Mouse (Mus musculus): ENCODE results near the gene Zmiz1. TPM values are rescaled to one million over a fixed set of nuclear protein-coding genes. Genes with fewer than 3 reads are reported as not detected.

Gene Zmiz1
- polyA plus RNA-seq, 1 experiment: 22.5 TPM

DNA sequence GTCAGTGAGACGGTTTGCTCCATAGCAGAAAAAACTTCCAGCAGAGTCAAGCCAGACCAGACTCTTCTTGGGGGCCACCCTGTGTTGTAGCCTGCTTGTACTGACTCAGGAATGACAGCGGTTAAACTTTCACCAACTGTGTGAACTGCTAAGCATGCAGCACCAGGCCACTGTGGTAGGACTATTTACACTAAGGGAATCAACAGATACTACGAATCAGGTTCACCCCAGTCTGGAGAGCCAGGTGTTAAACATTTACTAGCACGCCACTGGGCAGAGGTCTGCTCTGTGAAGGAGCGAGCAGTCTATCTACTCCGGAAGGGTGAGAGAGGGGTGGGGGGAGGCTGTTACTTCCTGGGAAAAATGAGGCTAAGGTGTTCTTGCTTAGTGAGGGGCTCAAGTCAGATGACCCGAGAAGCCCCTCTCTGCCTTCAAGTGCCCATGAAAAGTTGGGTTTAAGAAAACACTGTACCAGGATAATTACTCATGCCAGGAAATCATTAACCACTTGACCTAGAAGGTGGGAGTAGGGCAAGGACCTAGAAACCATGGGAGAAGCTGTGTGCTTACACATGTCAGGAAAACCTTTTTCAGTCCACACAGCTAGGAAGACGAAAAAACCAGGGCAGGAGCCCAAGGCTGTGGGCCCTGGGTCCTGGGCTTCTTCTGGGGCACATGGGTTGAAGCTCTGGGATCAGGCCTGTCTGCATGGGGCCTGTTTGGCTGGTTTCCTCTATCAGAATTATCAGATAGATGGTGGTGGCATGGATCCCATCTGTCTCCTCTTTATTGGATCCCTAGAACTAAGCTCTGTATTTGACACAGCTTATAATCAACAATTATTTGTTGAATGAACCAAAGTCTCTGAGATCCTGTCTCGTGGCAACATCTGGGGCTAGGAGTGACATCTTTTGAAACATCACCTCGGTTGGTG lies 7.0 kb upstream of the Zmiz1 start:
- H3K27ac ChIP-seq (ENCODE audit: insufficient read depth, low read length): no peak overlapping the region
- peaks cover 5% of the 10 kb centered on the region for H3K4me1 ChIP-seq (ENCODE audit: control insufficient read depth, insufficient read depth, low read length)
- no peaks in the 10 kb centered on the region for H3K27me3 ChIP-seq (ENCODE audit: control insufficient read depth, insufficient read depth, low read length, poor library complexity, severe bottlenecking)
- TF ChIP-seq EP300 (IDR thresholded peaks at IDR 0.05; ENCODE audit: insufficient read depth, low read depth, low read length) (no peak), POLR2A (IDR thresholded peaks at IDR 0.05; ENCODE audit: insufficient read depth, low read length) (no peak), CTCF (IDR thresholded peaks at IDR 0.05; ENCODE audit: low read depth, low read length) (no peak)
- H3K9me3 ChIP-seq (replicated peaks; ENCODE audit: control insufficient read depth, insufficient read depth, low read length, poor library complexity, severe bottlenecking): no peaks in the 10 kb centered on the region; the same call in 1 of the 2 replicates
- H3K9ac ChIP-seq (ENCODE audit: low read depth, poor library complexity, severe bottlenecking): no peak overlapping the region
- H3K4me3 ChIP-seq (ENCODE audit: low read depth, low read length): no peak overlapping the region
- no peaks in the 10 kb centered on the region for H3K36me3 ChIP-seq (ENCODE audit: control insufficient read depth, insufficient read depth, low read length, poor library complexity, severe bottlenecking)

DNA sequence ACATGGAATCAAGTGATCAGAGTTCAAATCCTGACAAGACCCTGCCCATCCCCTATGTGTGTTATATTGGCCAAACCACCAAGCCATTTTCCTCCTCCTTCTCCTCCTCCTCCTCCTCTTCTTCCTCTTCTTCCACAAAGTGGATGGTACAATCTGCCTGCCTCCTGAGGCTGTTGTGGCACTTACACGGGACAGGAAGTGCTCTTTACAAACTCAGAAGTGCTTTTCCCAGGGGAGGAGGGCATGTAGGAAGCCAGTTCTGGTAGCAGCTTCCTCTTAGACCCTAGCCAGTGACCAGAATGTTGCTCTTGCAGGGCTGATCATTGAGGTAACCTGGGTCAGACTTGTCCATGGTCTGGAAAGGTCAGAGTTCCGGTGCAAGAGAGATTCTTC lies 6.4 kb upstream of the Zmiz1 start:
- Histone ChIP-seq H3K4me1 (ENCODE audit: control insufficient read depth, insufficient read depth, low read length) (peaks cover 5% of the 10 kb centered on the region), H3K9ac (ENCODE audit: low read depth, poor library complexity, severe bottlenecking) (no peak overlapping the region), H3K9me3 (replicated peaks; ENCODE audit: control insufficient read depth, insufficient read depth, low read length, poor library complexity, severe bottlenecking) (no peaks in the 10 kb centered on the region; the same call in 1 of the 2 replicates), H3K27me3 (ENCODE audit: control insufficient read depth, insufficient read depth, low read length, poor library complexity, severe bottlenecking) (no peaks in the 10 kb centered on the region), H3K36me3 (ENCODE audit: control insufficient read depth, insufficient read depth, low read length, poor library complexity, severe bottlenecking) (no peaks in the 10 kb centered on the region), H3K27ac (ENCODE audit: insufficient read depth, low read length) (no peak overlapping the region), H3K4me3 (ENCODE audit: low read depth, low read length) (no peak overlapping the region)
- no peak for TF ChIP-seq EP300 (IDR thresholded peaks at IDR 0.05; ENCODE audit: insufficient read depth, low read depth, low read length)
- TF ChIP-seq CTCF (IDR thresholded peaks at IDR 0.05; ENCODE audit: low read depth, low read length): no peak
- no peak for TF ChIP-seq POLR2A (IDR thresholded peaks at IDR 0.05; ENCODE audit: insufficient read depth, low read length)

DNA sequence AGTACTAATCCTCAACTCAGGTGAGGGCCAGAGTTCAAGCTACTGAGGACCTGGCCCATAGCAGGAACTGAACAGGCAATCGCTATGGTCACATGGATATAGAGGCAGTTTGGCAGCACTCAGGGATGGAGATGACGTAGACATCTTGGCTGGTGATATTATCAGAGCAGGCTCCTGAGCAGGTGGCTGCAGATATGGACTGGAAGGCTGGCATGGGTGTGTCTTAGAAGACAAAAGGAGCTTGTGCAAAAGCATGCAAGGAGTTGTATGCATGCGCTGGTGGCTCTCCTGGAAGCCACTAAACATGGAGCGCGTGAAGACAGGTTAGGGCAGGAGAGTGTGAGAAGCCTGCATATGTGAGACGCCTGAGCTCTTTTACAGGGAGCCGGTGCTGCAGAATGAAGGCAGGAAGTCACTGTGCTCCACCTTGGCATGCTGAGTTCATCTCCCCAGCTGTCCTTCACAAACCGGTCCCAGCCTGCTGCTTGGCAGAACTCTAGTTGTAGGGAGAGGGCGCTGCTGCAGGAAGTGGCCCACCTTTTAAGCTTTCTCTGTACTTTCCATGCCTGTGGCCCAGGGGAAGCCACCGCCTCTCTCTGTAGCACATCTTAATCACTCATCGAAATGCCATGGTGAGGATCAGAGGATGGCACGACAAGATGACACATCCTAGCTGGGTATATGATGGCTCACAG lies 4.8 kb upstream of the Zmiz1 start:
- no peak overlapping the region for H3K27ac ChIP-seq (ENCODE audit: insufficient read depth, low read length)
- TF ChIP-seq POLR2A (IDR thresholded peaks at IDR 0.05; ENCODE audit: insufficient read depth, low read length) (no peak), EP300 (IDR thresholded peaks at IDR 0.05; ENCODE audit: insufficient read depth, low read depth, low read length) (no peak), CTCF (IDR thresholded peaks at IDR 0.05; ENCODE audit: low read depth, low read length) (no peak)
- H3K9me3 ChIP-seq (replicated peaks; ENCODE audit: control insufficient read depth, insufficient read depth, low read length, poor library complexity, severe bottlenecking): no peaks in the 10 kb centered on the region; the same call in 1 of the 2 replicates
- H3K36me3 ChIP-seq (ENCODE audit: control insufficient read depth, insufficient read depth, low read length, poor library complexity, severe bottlenecking): no peaks in the 10 kb centered on the region
- no peaks in the 10 kb centered on the region for H3K4me1 ChIP-seq (ENCODE audit: control insufficient read depth, insufficient read depth, low read length)
- H3K9ac ChIP-seq (ENCODE audit: low read depth, poor library complexity, severe bottlenecking): no peak overlapping the region
- H3K27me3 ChIP-seq (ENCODE audit: control insufficient read depth, insufficient read depth, low read length, poor library complexity, severe bottlenecking): no peaks in the 10 kb centered on the region
- no peak overlapping the region for H3K4me3 ChIP-seq (ENCODE audit: low read depth, low read length)

GRCm38 (mm10) chr14:25456666-25457433 lies 2.1 kb upstream of the Zmiz1 start:
- TF ChIP-seq EP300 (IDR thresholded peaks at IDR 0.05; ENCODE audit: insufficient read depth, low read depth, low read length): no peak
- TF ChIP-seq CTCF (IDR thresholded peaks at IDR 0.05; ENCODE audit: low read depth, low read length): no peak
- TF ChIP-seq POLR2A (IDR thresholded peaks at IDR 0.05; ENCODE audit: insufficient read depth, low read length): no peak
- H3K9ac ChIP-seq (ENCODE audit: low read depth, poor library complexity, severe bottlenecking): 0 out of 2 replicates have a peak overlapping the region, but pooled peaks have one; percentile 15
- peak overlapping the region; percentile 56 for H3K4me3 ChIP-seq (ENCODE audit: low read depth, low read length)
- H3K27me3 ChIP-seq (ENCODE audit: control insufficient read depth, insufficient read depth, low read length, poor library complexity, severe bottlenecking): peaks cover 4% of the 10 kb centered on the region; the same call in 1 of the 2 replicates
- no peaks in the 10 kb centered on the region; the same call in 1 of the 2 replicates for H3K9me3 ChIP-seq (replicated peaks; ENCODE audit: control insufficient read depth, insufficient read depth, low read length, poor library complexity, severe bottlenecking)
- no peaks in the 10 kb centered on the region for H3K4me1 ChIP-seq (ENCODE audit: control insufficient read depth, insufficient read depth, low read length)
- H3K27ac ChIP-seq (ENCODE audit: insufficient read depth, low read length): no peak overlapping the region
- no peaks in the 10 kb centered on the region for H3K36me3 ChIP-seq (ENCODE audit: control insufficient read depth, insufficient read depth, low read length, poor library complexity, severe bottlenecking)

GRCm38 (mm10) chr14:25457434-25457957 lies 1.5 kb upstream of the Zmiz1 start:
- H3K4me3 ChIP-seq (ENCODE audit: low read depth, low read length): peak overlapping the region; percentile 75
- peaks cover 4% of the 10 kb centered on the region; the same call in 1 of the 2 replicates for H3K27me3 ChIP-seq (ENCODE audit: control insufficient read depth, insufficient read depth, low read length, poor library complexity, severe bottlenecking)
- peak; percentile 90 for TF ChIP-seq EP300 (IDR thresholded peaks at IDR 0.05; ENCODE audit: insufficient read depth, low read depth, low read length)
- peak; percentile 30 for TF ChIP-seq CTCF (IDR thresholded peaks at IDR 0.05; ENCODE audit: low read depth, low read length)
- no peak for TF ChIP-seq POLR2A (IDR thresholded peaks at IDR 0.05; ENCODE audit: insufficient read depth, low read length)
- no peaks in the 10 kb centered on the region; the same call in 1 of the 2 replicates for H3K9me3 ChIP-seq (replicated peaks; ENCODE audit: control insufficient read depth, insufficient read depth, low read length, poor library complexity, severe bottlenecking)
- H3K9ac ChIP-seq (ENCODE audit: low read depth, poor library complexity, severe bottlenecking): 0 out of 2 replicates have a peak overlapping the region, but pooled peaks have one; percentile 15
- H3K36me3 ChIP-seq (ENCODE audit: control insufficient read depth, insufficient read depth, low read length, poor library complexity, severe bottlenecking): no peaks in the 10 kb centered on the region
- H3K27ac ChIP-seq (ENCODE audit: insufficient read depth, low read length): no peak overlapping the region
- no peaks in the 10 kb centered on the region for H3K4me1 ChIP-seq (ENCODE audit: control insufficient read depth, insufficient read depth, low read length)
